Mouse (Mus musculus) left cerebral cortex, adult 2 months (tissue): ENCODE data around the gene Tfpt. TPM values are rescaled to one million over a fixed set of nuclear protein-coding genes. Genes with fewer than 3 reads are reported as not detected.
"Not testable (repeated sequence)": the region's sequence is repeated elsewhere in the genome, so short reads cannot be mapped to it uniquely, and the experiment has no call there.

Source experiments
- DNase-seq, 2 experiments: peaks; one replicate each; pipeline ENCODE4 v3.0.0; 2021 to 2022; ENCODE audit warnings: low spot score in 2 of 2, mixed read lengths in 1 of 2; ENCODE audit errors: extremely low spot score in 1 of 2
- H3K27ac ChIP-seq: fragments of 200-600 bp; 2 replicates; pipeline ENCODE4 v1.8.1; 2022
- H3K4me3 ChIP-seq: fragments of 200-600 bp; 2 replicates; pipeline ENCODE4 v1.8.1; 2022
- CTCF ChIP-seq: fragments of 200-600 bp; IDR thresholded peaks from 2 replicates; pipeline ENCODE4 v1.8.1; 2022; ENCODE audit warnings: antibody characterized with exemption, mild to moderate bottlenecking, moderate library complexity
- intact Hi-C: fragments of 180-260 bp; cut with DNase I; formaldehyde crosslinking; loops from one replicate; pipeline ENCODE4 v1.15.1; 2025
- total RNA-seq, 2 experiments: library from RNA; stranded (reverse); gene quantifications; 2 replicates each; pipeline ENCODE4 v1.2.3; 2021

Tfpt gene
- total RNA-seq, 2 experiments from 2014 or later: 34.7 to 41.0 TPM

DNA sequence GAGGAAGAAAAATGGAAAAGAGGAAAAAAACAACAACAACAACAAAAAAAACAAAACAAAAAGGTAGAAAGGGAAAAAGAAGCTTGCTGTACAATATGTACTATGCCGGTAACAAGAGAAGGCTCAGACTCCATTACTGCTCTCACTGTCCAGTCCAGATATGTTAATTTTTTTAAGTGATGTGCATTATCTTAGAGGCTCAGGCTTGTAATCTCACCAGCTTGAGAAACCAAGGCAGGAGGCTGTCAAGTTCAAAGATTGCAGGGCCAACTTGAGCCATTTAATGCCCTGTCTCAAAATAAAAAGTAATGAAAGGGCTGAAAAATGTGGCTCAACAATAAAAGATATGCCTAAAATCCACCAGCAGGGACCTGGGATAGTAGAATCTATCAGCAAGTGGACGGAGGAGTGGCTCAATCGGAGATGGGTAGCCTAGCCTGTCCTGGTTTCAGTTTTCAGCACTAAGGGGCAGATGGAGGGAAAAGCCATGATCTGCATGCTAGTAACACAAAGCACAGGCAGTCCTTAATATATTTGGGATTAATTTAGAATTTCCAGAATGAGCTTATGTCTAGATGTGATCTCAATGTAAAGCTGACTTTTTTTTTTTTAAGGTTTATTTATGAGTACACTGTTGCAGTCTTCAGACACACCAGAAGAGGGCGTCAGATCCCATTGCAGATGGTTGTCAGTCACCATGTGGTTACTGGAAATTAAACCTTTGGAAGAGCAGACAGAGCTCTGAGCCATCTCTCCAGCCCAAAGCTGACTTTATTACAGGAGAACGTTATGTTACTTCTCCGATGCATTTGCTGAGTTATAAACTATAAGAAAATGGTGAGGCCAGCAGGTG, 13.1 kb downstream of the Tfpt start:
- TF ChIP-seq CTCF: peak; percentile 65
- DNase-seq: peak; percentile 33 to 41
- no peak overlapping the region for H3K27ac ChIP-seq
- peak overlapping the region; percentile 90 for H3K4me3 ChIP-seq
- intact Hi-C loops: loop anchor here (1.0 kb wide), 1 partner anchor 13 kb away; the partner anchor contains the start of genes Prpf31 and Tfpt

DNA sequence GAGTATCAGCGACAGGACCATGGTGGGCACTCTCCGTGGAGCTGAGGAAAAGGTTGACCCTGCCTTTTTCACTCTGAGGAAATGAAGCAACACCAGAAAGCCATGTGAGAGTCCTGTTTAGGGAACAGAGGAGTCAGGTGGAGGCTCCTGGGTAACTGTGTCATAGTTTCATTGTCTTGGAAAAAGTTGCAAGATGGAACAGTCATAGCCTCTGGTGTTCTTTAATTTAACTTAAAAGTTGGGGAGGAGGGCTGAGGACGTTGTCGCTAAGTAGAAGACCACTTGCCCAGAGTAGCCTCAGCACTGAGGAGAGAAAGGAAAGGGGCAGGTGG, 13.7 kb downstream of the Tfpt start, which contains the start of gene Oscar:
Gene Oscar (minus strand): TSS at position 101 of the 332 bp plus-strand sequence.
- intact Hi-C loops: no loop called here

DNA sequence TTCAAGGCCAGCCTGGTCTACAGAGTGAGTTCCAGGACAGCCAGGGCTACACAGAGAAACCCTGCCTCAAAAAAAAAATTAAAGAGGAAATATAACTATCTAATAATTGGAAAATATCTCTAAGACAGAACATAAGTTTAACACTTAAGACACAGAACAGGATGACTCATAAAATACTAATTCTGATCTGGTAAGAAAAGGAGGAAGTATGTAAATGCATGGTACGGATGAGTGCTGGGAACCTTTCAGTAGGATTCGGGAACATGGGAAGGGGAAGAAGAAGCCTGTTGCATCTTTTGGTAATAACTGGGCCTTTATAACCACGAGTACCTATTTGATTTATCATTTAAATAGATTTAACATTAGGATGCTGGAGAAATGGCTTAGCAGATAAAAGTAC, 15.7 kb downstream of the Tfpt start:
- DNase-seq: no peak
- intact Hi-C loops: no loop called here
- Histone ChIP-seq H3K27ac (no peak overlapping the region), H3K4me3 (no peak overlapping the region)
- no peak for TF ChIP-seq CTCF

More for the DNA sequence above, 13.7 kb downstream of the Tfpt start, which contains the start of gene Oscar:
- H3K27ac ChIP-seq: no peak within 1 kb of the TSS
- no peak for TF ChIP-seq CTCF
- peak within 1 kb of the TSS; percentile 90 for H3K4me3 ChIP-seq
- DNase-seq: no peak

- no peak for TF ChIP-seq CTCF
- intact Hi-C loops: no loop called here
- no peak overlapping the region for H3K27ac ChIP-seq
- DNase-seq: no peak
- no peak overlapping the region for H3K4me3 ChIP-seq
These were observed 18.7 kb downstream of the Tfpt start for GRCm38 (mm10) chr7:3611006-3611405.

DNA sequence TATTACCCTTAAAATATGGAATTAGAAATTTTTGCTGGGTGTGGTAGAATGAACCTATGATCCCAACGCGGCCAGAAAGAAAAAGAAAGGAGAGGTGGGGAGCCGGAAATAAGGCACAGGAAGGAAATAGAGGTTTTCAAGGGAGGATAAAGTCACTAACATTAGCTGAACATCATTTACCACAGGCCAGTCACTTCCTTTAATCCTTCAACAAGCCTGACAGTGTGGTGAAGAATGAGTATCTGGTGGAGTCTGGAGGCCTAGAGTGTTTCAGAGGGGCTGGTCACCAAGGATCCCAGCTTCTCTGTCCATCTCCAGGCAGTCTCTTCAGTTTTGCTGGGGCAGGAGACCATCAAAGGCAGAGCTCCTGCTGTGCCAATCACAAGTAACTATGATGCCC, 19.3 kb downstream of the Tfpt start:
- intact Hi-C loops: no loop called here
- H3K27ac ChIP-seq: no peak overlapping the region
- no peak overlapping the region for H3K4me3 ChIP-seq
- no peak for DNase-seq
- TF ChIP-seq CTCF: no peak

DNA sequence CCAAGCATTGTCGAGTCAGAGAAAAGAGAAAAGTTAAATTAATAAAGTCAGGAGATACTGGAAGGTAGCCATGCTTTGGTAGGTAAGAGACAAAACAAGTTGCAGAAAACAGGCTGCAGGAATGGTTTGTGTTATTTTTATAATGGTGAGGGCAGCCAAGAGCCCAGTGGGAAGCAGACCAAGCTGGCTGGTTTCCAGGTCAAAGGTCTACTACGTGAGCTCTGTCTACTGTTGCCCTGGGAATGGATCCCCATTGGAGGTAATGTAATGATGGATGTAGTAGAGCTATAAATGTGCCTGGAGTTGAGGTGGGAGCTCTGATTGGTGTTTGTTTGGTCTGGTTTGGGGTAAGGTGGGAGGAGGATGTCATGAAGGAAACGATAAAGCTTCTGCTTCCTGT, 20.6 kb downstream of the Tfpt start:
- DNase-seq: no peak
- Histone ChIP-seq H3K27ac (no peak overlapping the region), H3K4me3 (no peak overlapping the region)
- intact Hi-C loops: no loop called here
- no peak for TF ChIP-seq CTCF

DNA sequence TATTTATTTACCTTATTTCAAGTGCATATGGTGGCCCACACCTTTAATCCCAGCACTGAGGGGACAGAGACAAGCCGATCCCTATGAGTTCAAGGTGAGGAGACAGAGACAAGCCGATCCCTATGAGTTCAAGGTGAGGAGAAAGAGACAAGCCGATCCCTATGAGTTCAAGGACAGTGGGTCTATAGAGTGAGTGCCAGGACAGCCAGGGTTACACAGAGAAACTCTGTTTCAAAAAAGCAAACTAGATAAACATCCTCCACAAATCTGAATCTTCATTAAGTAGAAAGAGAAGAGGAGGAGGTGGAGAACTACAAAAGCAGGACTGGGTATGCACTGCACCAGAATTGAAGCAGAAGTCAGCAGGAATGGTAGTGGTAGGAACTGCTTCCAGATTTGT, 21.1 kb downstream of the Tfpt start:
- H3K4me3 ChIP-seq: no peak overlapping the region
- TF ChIP-seq CTCF: no peak
- H3K27ac ChIP-seq: no peak overlapping the region
- intact Hi-C loops: no loop called here
- no peak for DNase-seq

DNA sequence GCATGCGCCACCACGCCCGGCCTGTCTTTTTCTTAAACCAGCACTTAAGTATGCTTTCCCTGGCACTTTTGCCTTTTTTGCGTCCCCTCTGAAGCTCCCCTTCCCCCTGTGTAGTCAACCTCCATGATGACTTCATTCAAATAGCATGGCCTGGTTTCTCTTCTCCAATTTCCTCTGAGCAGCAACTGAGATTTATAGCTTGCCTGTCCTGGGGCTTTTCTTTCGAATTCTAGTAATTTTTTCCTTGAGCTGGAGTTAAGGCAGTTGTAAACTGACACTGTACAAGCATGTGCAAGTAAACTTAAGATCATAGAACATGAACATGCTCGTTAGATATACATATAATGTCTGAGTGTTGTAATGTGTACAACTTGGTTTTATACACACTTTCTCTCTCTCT, 22.3 kb downstream of the Tfpt start:
- no peak for TF ChIP-seq CTCF
- Histone ChIP-seq H3K27ac (no peak overlapping the region), H3K4me3 (no peak overlapping the region)
- DNase-seq: no peak
- intact Hi-C loops: no loop called here

- Histone ChIP-seq H3K4me3 (no peak overlapping the region), H3K27ac (no peak overlapping the region)
- intact Hi-C loops: no loop called here
- TF ChIP-seq CTCF: peak; percentile 52
- no peak for DNase-seq
These were observed 22.9 kb downstream of the Tfpt start for GRCm38 (mm10) chr7:3606798-3607197.

DNA sequence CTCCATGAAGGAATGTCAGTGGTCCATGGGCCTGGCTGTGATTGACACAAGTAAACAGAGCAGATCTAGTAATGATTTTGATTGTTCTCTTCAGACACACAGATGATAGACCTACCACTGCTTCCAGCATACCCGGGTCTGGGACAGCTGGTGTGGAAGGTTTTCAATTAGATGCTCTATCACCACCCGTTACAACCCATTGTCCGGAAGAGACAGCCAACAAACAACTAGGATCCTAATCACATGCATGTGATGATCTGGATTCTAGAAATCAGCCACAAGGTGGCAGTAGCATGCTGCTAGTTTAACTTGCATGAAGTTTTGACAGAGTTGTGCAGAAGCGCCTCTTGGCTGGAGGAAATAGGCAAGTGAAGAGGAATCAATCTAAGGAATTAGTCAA, 28.6 kb downstream of the Tfpt start:
- TF ChIP-seq CTCF: peak; percentile 95
- peak; percentile 60 to 66 for DNase-seq
- intact Hi-C loops: loop anchor here (2.0 to 5.0 kb wide), 2 partner anchors 378 to 871 kb away; no protein-coding TSS in a partner anchor
- Histone ChIP-seq H3K4me3 (no peak overlapping the region), H3K27ac (no peak overlapping the region)

DNA sequence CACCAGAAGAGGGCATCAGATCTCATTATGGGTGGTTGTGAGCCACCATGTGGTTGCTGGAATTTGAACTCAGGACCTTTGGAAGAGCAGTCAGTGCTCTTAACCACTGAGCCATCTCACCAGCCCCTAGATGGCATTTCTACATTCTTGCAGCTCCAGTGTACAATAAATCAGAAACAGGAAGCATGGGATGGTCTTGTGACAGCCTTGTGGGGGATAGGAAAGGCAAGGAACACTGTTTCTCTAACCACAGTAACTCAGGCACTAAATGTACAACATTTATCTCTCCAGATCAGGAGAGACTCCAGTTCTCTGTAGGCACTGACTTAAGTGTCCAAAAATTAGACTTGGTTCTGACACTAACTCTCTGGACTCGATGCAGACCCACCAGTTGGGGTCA, 32.0 kb downstream of the Tfpt start:
- H3K27ac ChIP-seq, intact Hi-C loops, H3K4me3 ChIP-seq, DNase-seq: not testable (repeated sequence)

- Histone ChIP-seq H3K4me3 (no peak overlapping the region), H3K27ac (no peak overlapping the region)
- TF ChIP-seq CTCF: no peak
- DNase-seq: no peak
- intact Hi-C loops: no loop called here
These were observed 34.6 kb downstream of the Tfpt start for GRCm38 (mm10) chr7:3595146-3595545.

GRCm38 (mm10) chr7:3594686-3595085, 35.0 kb downstream of the Tfpt start:
- DNase-seq: no peak
- no peak for TF ChIP-seq CTCF
- H3K4me3 ChIP-seq: no peak overlapping the region
- no peak overlapping the region for H3K27ac ChIP-seq
- intact Hi-C loops: no loop called here
